27 mouse cellular contexts compared by ENCODE assay signal in the genomic region with DNA sequence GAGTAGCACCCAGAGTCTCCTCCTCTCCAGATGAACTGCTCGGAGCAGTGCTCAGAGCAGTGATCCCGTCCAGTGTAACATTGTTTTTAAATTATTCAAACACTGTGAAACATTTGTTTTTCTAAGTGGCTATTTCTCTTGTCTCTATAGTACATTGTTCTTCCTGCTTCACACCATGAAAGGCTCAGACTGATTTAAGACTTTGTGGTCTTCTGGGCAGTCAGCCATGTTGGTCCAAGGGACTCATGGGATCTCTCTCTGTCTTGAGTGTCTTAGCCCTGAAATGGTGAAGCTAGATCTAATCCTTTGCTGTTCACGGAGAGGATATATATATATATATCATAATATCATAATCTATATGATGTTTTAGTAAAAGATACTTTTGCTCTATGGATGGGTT.
"Had no signal": no experiment of that assay in that cellular context is flagged by ENCODE, and none has a peak within 500 bp of the region (broad histone marks: within the 10 kb centered on the region; RNA-seq: fewer than 3 reads in every experiment).

No protein-coding gene starts in this region.

- H3K9me3 ChIP-seq: embryonic facial prominence, embryonic 10.5 days; embryonic facial prominence, embryonic 12.5 days; embryonic facial prominence, embryonic 13.5 days; embryonic facial prominence, embryonic 15.5 days; forebrain, embryonic 10.5 days; forebrain, embryonic 12.5 days; forebrain, embryonic 13.5 days; forebrain, embryonic 15.5 days had no signal

- H3K4me3 ChIP-seq: embryonic facial prominence, embryonic 10.5 days; embryonic facial prominence, embryonic 12.5 days; embryonic facial prominence, embryonic 13.5 days; embryonic facial prominence, embryonic 15.5 days; erythroblast, embryonic 14.5 days; forebrain, embryonic 10.5 days; forebrain, embryonic 12.5 days; forebrain, embryonic 13.5 days; forebrain, embryonic 15.5 days; gastrocnemius, adult 2 months had no signal

- H3K4me1 ChIP-seq: embryonic facial prominence, embryonic 15.5 days had no signal

- H3K27me3 ChIP-seq: embryonic facial prominence, embryonic 12.5 days; embryonic facial prominence, embryonic 13.5 days; embryonic facial prominence, embryonic 15.5 days had no signal

- H3K4me2 ChIP-seq: embryonic facial prominence, embryonic 12.5 days; embryonic facial prominence, embryonic 13.5 days; embryonic facial prominence, embryonic 15.5 days; forebrain, embryonic 12.5 days; forebrain, embryonic 13.5 days; forebrain, embryonic 15.5 days had no signal

- H3K27ac ChIP-seq: embryonic facial prominence, embryonic 10.5 days; embryonic facial prominence, embryonic 12.5 days; embryonic facial prominence, embryonic 13.5 days; embryonic facial prominence, embryonic 15.5 days; forebrain, embryonic 10.5 days; forebrain, embryonic 12.5 days; forebrain, embryonic 13.5 days; forebrain, embryonic 15.5 days; gastrocnemius, adult 2 months had no signal

- H3K9ac ChIP-seq: embryonic facial prominence, embryonic 12.5 days; embryonic facial prominence, embryonic 13.5 days; embryonic facial prominence, embryonic 15.5 days; forebrain, embryonic 12.5 days; forebrain, embryonic 13.5 days; forebrain, embryonic 15.5 days; forebrain, postnatal 0 days had no signal

- DNase-seq: cerebellum, adult 18-20 months; cerebellum, adult 2 months; cerebellum, adult 8-10 months; cerebellum, adult 9-10 months; cerebellum, adult 9-11 months; cerebellum, postnatal 10 days; cerebellum, postnatal 14 days; cerebellum, postnatal 25 days; cerebellum, postnatal 36 days; embryo, embryonic 11 days; forebrain, postnatal 0 days; gastrocnemius, adult 2 months; gastrocnemius, postnatal 10 days; gastrocnemius, postnatal 14 days; gastrocnemius, postnatal 25 days; gastrocnemius, postnatal 36 days had no signal

- H3K36me3 ChIP-seq: embryonic facial prominence, embryonic 10.5 days; embryonic facial prominence, embryonic 12.5 days; embryonic facial prominence, embryonic 13.5 days; embryonic facial prominence, embryonic 15.5 days; forebrain, embryonic 10.5 days; forebrain, embryonic 12.5 days; forebrain, embryonic 15.5 days had no signal

- ATAC-seq: forebrain, embryonic 13.5 days; forebrain, embryonic 14.5 days; forebrain, embryonic 15.5 days; forebrain, embryonic 16.5 days; forebrain, postnatal 0 days had no signal
